Mouse (Mus musculus) limb, embryonic 14.5 days (tissue): Measurements from ENCODE around the gene Lrp3. TPM values are rescaled to one million over a fixed set of nuclear protein-coding genes. Genes with fewer than 3 reads are reported as not detected.

Source experiments
- ATAC-seq: fragments of 200-750 bp; cut with Nextera tagmentation; 2 replicates; pipeline ENCODE4 v1.8.0; 2017; ENCODE audit warnings: low read depth, moderate number of reproducible peaks, moderate TSS enrichment; ENCODE audit not compliant: low FRiP score
- DNase-seq: peaks from one replicate; pipeline ENCODE4 v3.0.0-alpha.2; 2015; ENCODE audit warnings: low spot score
- H3K27ac ChIP-seq: fragments of 300-500 bp; sonication (generic); replicated peaks from 2 replicates; pipeline ENCODE4 v1.5.1; 2014; ENCODE audit warnings: low read depth, mild to moderate bottlenecking, low read length, moderate library complexity, mixed read lengths
- H3K27me3 ChIP-seq: fragments of 300-500 bp; sonication (generic); 2 replicates; pipeline ENCODE4 v1.6.1; 2014; ENCODE audit warnings: low read length, mixed read lengths; ENCODE audit not compliant: control insufficient read depth, insufficient read depth
- H3K36me3 ChIP-seq: fragments of 300-500 bp; sonication (generic); 2 replicates; pipeline ENCODE4 v1.6.1; 2014; ENCODE audit warnings: mild to moderate bottlenecking, low read length, moderate library complexity, mixed read lengths; ENCODE audit not compliant: control insufficient read depth, insufficient read depth
- H3K4me1 ChIP-seq: fragments of 300-500 bp; sonication (generic); 2 replicates; pipeline ENCODE4 v1.6.1; 2014; ENCODE audit warnings: antibody characterized with exemption, low read length, mixed read lengths; ENCODE audit not compliant: control insufficient read depth, insufficient read depth
- H3K4me2 ChIP-seq: fragments of 300-500 bp; sonication (generic); replicated peaks from 2 replicates; pipeline ENCODE4 v1.6.1; 2014; ENCODE audit warnings: low read depth, mild to moderate bottlenecking, low read length, moderate library complexity; ENCODE audit not compliant: severe bottlenecking
- H3K4me3 ChIP-seq: fragments of 300-500 bp; sonication (generic); replicated peaks from 2 replicates; pipeline ENCODE4 v1.5.1; 2014; ENCODE audit warnings: low read length
- H3K9ac ChIP-seq: fragments of 300-500 bp; sonication (generic); 2 replicates; pipeline ENCODE4 v1.6.1; 2014; ENCODE audit warnings: mild to moderate bottlenecking, low read depth, low read length, moderate library complexity; ENCODE audit not compliant: severe bottlenecking
- H3K9me3 ChIP-seq: fragments of 300-500 bp; sonication (generic); 2 replicates; pipeline ENCODE4 v1.6.1; 2016; ENCODE audit warnings: low read length; ENCODE audit not compliant: control insufficient read depth
- POLR2A ChIP-seq: fragments of 200-500 bp; IDR thresholded peaks from 2 replicates; pipeline ENCODE4 v1.8.0; 2012; ENCODE audit warnings: inconsistent platforms, mild to moderate bottlenecking, moderate library complexity, borderline replicate concordance; ENCODE audit not compliant: insufficient read depth, insufficient read length; ENCODE audit errors: extremely low read depth
- WGBS: fragments of 180-500 bp; shearing (Covaris S2); extraction: QIAGEN DNeasy Blood & Tissue Kit; methylation state at CpG from one replicate; pipeline ENCODE4 v1.1.7; 2014; 5-methylcytosine and 5-hydroxymethylcytosine counted together
- polyA plus RNA-seq, 2 experiments: library from polyadenylated mRNA; depleted of rRNA in 1 of 2; stranded (reverse) in 1 of 2; unstranded in 1 of 2; fragments of >200 nt; fragmentation: Nextera tagmentation in 1 of 2; extraction: Ambion mirVana in 1 of 2; gene quantifications; 2 replicates each; pipeline versions ENCODE4 v1.2.1 to v1.2.3; 2012 to 2014

The Lrp3 gene
- polyA plus RNA-seq, 2 experiments: 11.7 to 31.7 TPM

GRCm38 (mm10) chr7:35189699-35190098 lies 25.6 kb downstream of the Lrp3 start:
- no peak overlapping the region for H3K4me3 ChIP-seq
- 64% methylated on average over 5 of the region's 5 CpGs for WGBS
- 0 out of 2 replicates have a peak, but pooled peaks cover 5% of the 10 kb centered on the region for H3K4me1 ChIP-seq
- H3K27ac ChIP-seq: no peak overlapping the region
- ATAC-seq: no peak
- no peak for TF ChIP-seq POLR2A
- no peak overlapping the region for H3K9ac ChIP-seq
- DNase-seq: no peak
- no peak overlapping the region for H3K4me2 ChIP-seq
- no peaks in the 10 kb centered on the region for H3K36me3 ChIP-seq
- H3K27me3 ChIP-seq: peaks cover 33% of the 10 kb centered on the region
- no peaks in the 10 kb centered on the region for H3K9me3 ChIP-seq

DNA sequence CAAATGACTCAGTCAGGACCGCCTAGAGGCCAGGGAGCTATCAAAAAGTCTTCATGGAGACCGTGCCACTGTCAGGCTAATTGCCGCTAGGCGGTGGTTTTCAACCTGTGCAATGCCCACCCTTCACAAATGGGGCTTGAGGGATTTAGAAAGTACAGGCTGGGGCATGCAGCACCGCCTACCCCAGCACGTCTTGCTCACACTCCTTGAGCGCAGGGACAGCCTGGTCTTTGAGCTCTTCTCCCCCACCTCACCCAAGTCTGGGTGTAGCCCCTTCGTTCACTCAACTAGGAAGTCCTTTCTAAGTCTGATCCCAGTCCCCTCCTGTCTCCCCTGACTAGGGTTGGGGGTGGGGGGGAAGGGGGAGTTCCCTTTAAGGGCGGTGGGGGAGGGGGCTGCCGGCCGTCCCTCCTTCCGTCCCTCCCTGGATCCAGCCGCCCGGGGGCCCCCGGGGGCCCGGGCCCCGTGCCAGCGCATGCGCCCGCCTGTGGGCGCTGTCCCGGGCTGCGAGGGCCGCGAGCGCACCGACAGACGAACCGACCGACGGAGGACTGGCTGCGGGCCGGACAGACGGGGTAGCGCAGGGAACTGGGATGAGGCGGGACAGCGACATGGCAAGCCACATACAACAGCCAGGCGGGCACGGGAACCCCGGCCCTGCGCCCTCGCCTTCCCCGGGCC lies 29.3 kb downstream of the Lrp3 start, which contains the start of gene Slc7a10:
Gene Slc7a10, plus strand, starts transcription at position 497 of the 681 bp plus-strand sequence.
- Histone ChIP-seq H3K36me3 (no peaks in the 10 kb centered on the region), H3K4me2 (peak within 1 kb of the TSS; percentile 66), H3K4me3 (peak within 1 kb of the TSS; percentile 36), H3K9ac (peak within 1 kb of the TSS; percentile 52), H3K4me1 (0 out of 2 replicates have a peak, but pooled peaks cover 5% of the 10 kb centered on the region), H3K9me3 (peaks cover 11% of the 10 kb centered on the region), H3K27ac (no peak within 1 kb of the TSS), H3K27me3 (peaks cover 44% of the 10 kb centered on the region)
- TF ChIP-seq POLR2A: no peak
- ATAC-seq (0 out of 2 replicates have a peak, but pooled peaks have one; percentile 32), DNase-seq (no peak)
- WGBS: under 1% methylated on average over 36 of the region's 43 CpGs

DNA sequence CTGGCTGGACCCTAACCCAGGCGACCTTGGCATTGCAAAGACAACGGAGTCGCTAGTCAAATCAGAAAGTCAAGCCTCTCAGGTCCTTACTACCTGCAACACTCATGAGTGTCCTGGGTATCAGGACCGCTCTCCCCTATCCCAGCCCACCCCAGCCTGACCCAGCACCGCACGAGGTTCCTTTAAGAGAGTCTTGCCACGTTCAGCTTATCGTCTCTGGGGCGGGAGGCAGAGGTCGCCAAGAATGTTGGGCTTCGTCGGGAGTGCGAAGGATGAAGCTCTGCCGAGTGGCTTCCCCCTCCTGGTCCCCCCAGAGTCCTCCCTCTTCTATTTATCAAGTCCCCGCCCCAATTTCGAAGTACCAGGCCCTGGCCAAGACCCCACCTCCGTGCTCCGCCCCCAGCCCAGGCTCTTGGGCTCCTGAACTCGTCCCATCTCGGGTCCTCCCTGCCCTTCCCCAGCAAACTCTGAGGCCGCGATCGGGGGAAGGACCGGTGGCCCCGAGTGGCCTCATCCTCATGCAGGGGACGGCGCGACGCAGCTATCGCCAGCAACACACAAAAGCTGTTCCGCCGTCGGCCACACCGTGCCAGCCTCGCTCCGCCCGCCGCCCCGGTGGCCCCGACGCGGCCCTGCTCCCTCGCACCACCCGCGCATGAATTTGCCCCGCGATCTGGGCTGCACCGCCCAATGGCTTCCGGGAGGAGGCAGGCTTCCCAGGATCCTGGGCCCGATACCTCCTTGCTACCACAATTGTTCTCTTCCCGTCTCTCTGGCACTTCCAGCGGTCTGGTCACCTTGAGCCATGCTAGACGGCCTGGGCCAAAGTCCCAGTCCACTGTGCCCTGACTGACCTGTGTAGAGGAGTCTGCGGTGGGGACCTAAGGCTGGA lies 30.2 kb downstream of the Lrp3 start:
- no peak; the same call in 1 of the 2 replicates for ATAC-seq

DNA sequence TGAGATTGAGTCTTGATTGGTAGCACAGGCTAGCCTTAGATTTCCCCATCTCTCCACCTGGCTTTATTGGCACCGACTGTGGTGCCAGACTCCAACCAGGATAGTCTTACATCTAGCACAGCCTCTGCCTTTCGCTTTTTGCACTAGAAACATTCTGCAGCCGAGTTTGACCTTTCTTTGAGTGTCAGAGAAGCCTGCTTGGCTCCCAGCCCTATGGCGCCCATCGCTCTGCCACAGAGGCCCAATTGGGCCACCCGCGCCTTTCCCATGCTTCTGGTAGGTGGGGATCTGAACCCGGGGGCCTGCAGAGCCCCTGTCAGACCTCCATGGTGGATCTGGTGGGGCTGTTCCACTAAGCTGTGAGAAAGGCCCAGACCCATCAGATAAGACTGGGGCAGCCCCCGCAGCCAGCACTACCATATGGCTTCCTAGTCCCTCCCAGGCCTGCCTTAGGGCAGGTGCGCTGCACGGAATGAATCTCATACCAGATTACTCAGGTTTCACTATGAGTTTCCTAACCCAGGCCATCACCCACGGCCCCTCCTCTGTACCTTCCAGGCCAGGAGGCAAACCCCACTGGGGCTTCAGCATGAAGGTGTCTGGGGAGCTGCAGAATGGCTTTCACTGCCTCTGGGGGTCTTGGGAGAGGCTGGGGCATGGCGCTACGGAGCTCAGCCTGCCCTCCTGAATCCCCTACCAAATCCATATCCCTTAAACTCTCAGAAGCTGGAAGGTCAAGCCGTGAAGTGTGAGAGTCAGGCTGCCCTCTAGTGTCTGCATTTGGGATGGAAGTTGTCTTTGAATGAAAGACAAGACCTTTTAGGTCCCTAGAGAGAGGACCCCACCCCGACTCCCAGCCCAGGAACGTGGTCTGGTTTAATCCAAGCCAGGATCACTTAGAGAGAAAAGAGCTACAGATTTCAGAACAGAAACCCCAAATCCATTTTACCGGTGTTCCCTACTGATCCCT lies 38.6 kb downstream of the Lrp3 start:
- no peak overlapping the region for H3K9ac ChIP-seq
- H3K27ac ChIP-seq: no peak overlapping the region
- 50% methylated on average over 18 of the region's 18 CpGs for WGBS
- no peaks in the 10 kb centered on the region for H3K36me3 ChIP-seq
- TF ChIP-seq POLR2A: no peak
- no peak overlapping the region for H3K4me2 ChIP-seq
- no peaks in the 10 kb centered on the region for H3K9me3 ChIP-seq
- no peak overlapping the region for H3K4me3 ChIP-seq
- H3K27me3 ChIP-seq: no peaks in the 10 kb centered on the region
- H3K4me1 ChIP-seq: no peaks in the 10 kb centered on the region
- DNase-seq (peak; percentile 33), ATAC-seq (no peak)

More for the DNA sequence above, 30.2 kb downstream of the Lrp3 start:
- DNase-seq: peak; percentile 18
- 0 out of 2 replicates have a peak, but pooled peaks cover 5% of the 10 kb centered on the region for H3K4me1 ChIP-seq
- no peak overlapping the region for H3K27ac ChIP-seq
- peak overlapping the region; percentile 36 for H3K4me3 ChIP-seq
- peaks cover 44% of the 10 kb centered on the region for H3K27me3 ChIP-seq
- peaks cover 11% of the 10 kb centered on the region for H3K9me3 ChIP-seq
- no peaks in the 10 kb centered on the region for H3K36me3 ChIP-seq
- H3K9ac ChIP-seq: peak overlapping the region; percentile 52
- H3K4me2 ChIP-seq: peak overlapping the region; percentile 66
- WGBS: 3% methylated on average over 54 of the region's 54 CpGs
- TF ChIP-seq POLR2A: no peak
